Mouse (Mus musculus) stomach, embryonic 14.5 days (tissue): Measurements from ENCODE around the gene Tef. TPM values are rescaled to one million over a fixed set of nuclear protein-coding genes. Genes with fewer than 3 reads are reported as not detected.
A peak's percentile ranks its signal among the peaks of the same experiment; 100 is the strongest.

ENCODE experiments used
- ATAC-seq: fragments of 200-750 bp; cut with Nextera tagmentation; 2 replicates; pipeline ENCODE4 v1.8.0; 2017; ENCODE audit warnings: low read depth, moderate TSS enrichment; ENCODE audit not compliant: insufficient number of reproducible peaks, insufficient read depth, low FRiP score
- H3K27ac ChIP-seq: fragments of 300-500 bp; sonication (generic); 2 replicates; pipeline ENCODE4 v1.5.1; 2014; ENCODE audit warnings: mild to moderate bottlenecking, low read length, moderate library complexity, mixed read lengths
- H3K27me3 ChIP-seq: fragments of 300-500 bp; sonication (generic); 2 replicates; pipeline ENCODE4 v1.6.1; 2014; ENCODE audit warnings: low read length, control low read depth, mixed read lengths; ENCODE audit not compliant: control insufficient read depth, insufficient read depth
- H3K36me3 ChIP-seq: fragments of 300-500 bp; sonication (generic); 2 replicates; pipeline ENCODE4 v1.6.1; 2014; ENCODE audit warnings: mild to moderate bottlenecking, control low read depth, low read length, moderate library complexity, mixed read lengths; ENCODE audit not compliant: control insufficient read depth, insufficient read depth
- H3K4me1 ChIP-seq: fragments of 300-500 bp; sonication (generic); 2 replicates; pipeline ENCODE4 v1.6.1; 2014; ENCODE audit warnings: low read length, control low read depth, mixed read lengths; ENCODE audit not compliant: control insufficient read depth, insufficient read depth
- H3K4me2 ChIP-seq: fragments of 300-500 bp; sonication (generic); replicated peaks from 2 replicates; pipeline ENCODE4 v1.6.1; 2014; ENCODE audit warnings: low read depth, low read length, control low read depth
- H3K4me3 ChIP-seq: fragments of 300-500 bp; sonication (generic); 2 replicates; pipeline ENCODE4 v1.5.1; 2014; ENCODE audit warnings: low read depth, low read length, control low read depth
- H3K9ac ChIP-seq: fragments of 300-500 bp; sonication (generic); replicated peaks from 2 replicates; pipeline ENCODE4 v1.6.1; 2014; ENCODE audit warnings: low read depth, mild to moderate bottlenecking, control low read depth, low read length, moderate library complexity, mixed read lengths
- H3K9me3 ChIP-seq: fragments of 300-500 bp; sonication (generic); 2 replicates; pipeline ENCODE4 v1.6.1; 2016; ENCODE audit warnings: low read depth, low read length, control low read depth; ENCODE audit not compliant: control insufficient read depth
- whole genome bisulfite sequencing: fragments of 180-500 bp; shearing (Covaris S2); extraction: QIAGEN DNeasy Blood & Tissue Kit; methylation state at CpG from one replicate; pipeline ENCODE4 v1.1.7; 2014; 5-methylcytosine and 5-hydroxymethylcytosine counted together
- polyA plus RNA-seq: library from polyadenylated mRNA; unstranded; fragments of >200 nt; fragmentation: Nextera tagmentation; extraction: Ambion mirVana; gene quantifications from 2 replicates; pipeline ENCODE4 v1.2.1, GENCODE M21; 2014

The Tef gene
- polyA plus RNA-seq, 1 experiment from 2014 or later = 23.7 TPM

DNA sequence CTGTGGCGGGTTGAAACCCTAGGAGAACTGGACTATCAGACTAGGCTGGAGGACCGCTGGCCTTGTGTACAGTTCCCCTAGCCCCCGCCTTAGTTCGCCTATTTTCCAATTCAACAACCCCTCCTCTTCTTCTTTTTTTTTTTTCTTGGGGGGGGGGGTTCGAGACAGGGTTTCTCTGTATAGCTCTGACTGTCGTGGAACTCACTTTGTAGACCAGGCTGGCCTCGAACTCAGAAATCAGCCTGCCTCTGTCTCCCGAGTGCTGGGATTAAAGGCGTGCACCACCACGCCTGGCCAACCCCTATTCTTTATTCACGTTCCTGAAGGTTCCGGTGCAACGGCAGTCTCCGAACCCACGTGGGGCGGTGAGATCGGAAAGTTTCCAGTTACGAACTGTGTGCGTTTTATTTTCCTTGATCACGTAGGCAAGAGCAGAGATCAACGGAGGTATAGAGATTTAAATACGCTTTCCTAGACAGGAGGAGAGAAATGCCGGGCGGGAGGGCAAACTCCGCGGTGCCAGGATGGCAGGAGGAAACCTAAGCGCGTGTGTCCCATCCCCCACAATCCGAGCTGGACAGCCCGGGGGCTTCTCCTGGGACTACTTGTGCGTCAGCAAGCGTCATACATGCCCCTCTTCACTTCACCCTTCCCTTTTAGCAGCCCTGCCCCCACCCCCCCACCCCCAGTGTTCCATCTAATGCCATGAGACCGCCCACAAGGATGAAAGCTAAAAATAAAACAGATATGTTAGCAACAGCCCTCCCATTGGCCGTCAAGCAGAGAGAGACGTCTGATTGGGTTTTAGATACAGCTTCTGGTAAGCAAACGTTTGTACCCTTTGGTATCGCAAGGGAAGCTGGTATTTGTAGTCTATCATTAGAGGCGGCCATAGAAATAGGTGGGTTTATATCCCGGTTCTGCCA is 57.4 kb downstream of the Tef start:
- H3K36me3 ChIP-seq = peaks cover 5% of the 10 kb centered on the region; the same call in 1 of the 2 replicates
- peak overlapping the region; percentile 98 for H3K27ac ChIP-seq
- peak overlapping the region; percentile 89 for H3K9ac ChIP-seq
- H3K4me2 ChIP-seq = peak overlapping the region; percentile 96
- no peaks in the 10 kb centered on the region for H3K27me3 ChIP-seq
- H3K4me1 ChIP-seq = 0 out of 2 replicates have a peak, but pooled peaks cover 5% of the 10 kb centered on the region
- WGBS = 2% methylated on average over 39 of the region's 39 CpGs
- ATAC-seq = peak; percentile 81
- no peaks in the 10 kb centered on the region for H3K9me3 ChIP-seq
- H3K4me3 ChIP-seq = peak overlapping the region; percentile 76

DNA sequence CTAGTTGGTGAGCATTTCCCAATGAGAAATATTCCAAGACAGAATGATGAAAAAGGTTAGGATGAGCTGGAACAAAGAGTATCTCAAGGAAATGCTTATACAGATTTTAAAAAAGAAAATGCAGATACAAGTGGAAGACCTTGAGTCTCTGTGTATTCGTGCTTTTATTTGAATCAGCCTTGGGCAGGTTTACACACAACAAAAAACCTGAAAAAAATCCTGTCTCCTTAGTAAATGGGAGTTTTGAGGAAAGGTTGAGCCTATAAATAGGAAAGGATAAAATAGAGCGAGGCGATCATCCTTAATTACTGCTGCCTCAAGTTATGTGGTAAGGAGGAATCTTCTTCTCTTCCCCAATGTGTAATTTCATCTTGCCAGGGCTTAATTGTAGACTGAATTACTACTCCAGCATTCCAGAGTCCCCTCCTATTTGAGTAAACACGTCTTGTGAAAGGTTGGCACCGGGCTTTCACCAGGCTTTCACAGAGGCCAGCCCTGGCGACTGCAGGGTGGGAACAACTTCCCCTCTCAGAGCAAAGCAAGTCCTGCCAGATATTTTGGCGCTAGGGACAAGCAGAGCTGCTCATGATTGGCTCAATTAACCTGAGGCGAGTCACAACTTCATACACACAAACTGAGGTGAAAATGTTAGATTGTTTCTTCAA is 58.4 kb downstream of the Tef start:
- H3K9me3 ChIP-seq = no peaks in the 10 kb centered on the region
- H3K4me1 ChIP-seq = 0 out of 2 replicates have a peak, but pooled peaks cover 5% of the 10 kb centered on the region
- H3K27me3 ChIP-seq = no peaks in the 10 kb centered on the region
- ATAC-seq = no peak
- peak overlapping the region; percentile 82 for H3K27ac ChIP-seq
- H3K4me2 ChIP-seq = peak overlapping the region; percentile 96
- H3K9ac ChIP-seq = no peak overlapping the region
- H3K4me3 ChIP-seq = 0 out of 2 replicates have a peak overlapping the region, but pooled peaks have one; percentile 76
- H3K36me3 ChIP-seq = peaks cover 16% of the 10 kb centered on the region; the same call in 1 of the 2 replicates
- whole genome bisulfite sequencing = 34% methylated on average over 8 of the region's 8 CpGs

DNA sequence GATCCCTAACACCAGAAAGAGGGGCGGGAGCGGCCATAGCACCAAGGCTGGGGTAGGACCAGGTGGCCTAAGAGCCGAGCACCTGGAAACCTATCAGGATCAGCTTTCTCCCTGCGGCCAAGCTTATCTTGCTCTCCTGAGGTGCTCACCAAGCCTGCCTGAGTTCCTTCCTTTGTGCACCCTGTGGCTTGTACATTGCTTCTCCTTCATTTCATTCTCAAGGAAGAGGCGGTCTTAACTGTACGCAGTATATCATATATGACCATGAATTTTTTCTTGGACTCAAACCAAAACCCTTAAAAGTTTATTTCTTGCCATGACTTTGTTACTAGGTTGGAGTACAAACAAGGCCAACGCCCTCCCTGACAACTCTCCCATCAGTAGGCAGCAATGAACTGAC is 62.0 kb downstream of the Tef start:
- Histone ChIP-seq H3K4me2 (no peak overlapping the region), H3K36me3 (peaks cover 51% of the 10 kb centered on the region), H3K4me1 (0 out of 2 replicates have a peak, but pooled peaks cover 5% of the 10 kb centered on the region), H3K9me3 (no peaks in the 10 kb centered on the region), H3K9ac (no peak overlapping the region), H3K27me3 (no peaks in the 10 kb centered on the region), H3K4me3 (no peak overlapping the region), H3K27ac (no peak overlapping the region)
- WGBS = 86% methylated on average over 7 of the region's 7 CpGs
- no peak for ATAC-seq

DNA sequence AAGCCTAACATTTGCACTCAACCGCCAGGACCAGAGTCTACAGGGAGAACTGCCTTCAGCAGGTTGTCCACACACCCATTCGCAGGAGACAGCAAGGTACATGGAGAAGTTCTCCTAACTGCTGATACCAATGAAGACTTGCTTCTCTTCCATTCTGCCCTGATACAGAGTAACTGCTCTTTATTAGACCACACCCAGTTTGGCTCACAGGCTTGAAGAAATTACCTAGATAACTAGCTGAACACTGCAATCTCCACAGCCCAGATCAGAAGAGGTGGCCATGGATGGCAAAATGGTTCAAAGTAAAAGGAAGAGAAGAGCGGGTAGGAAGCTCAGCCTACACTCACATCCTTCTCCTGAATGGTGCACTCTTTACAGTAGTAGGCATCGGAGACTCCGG is 67.8 kb downstream of the Tef start:
- Histone ChIP-seq H3K27me3 (no peaks in the 10 kb centered on the region), H3K9me3 (no peaks in the 10 kb centered on the region), H3K36me3 (peaks cover 55% of the 10 kb centered on the region), H3K9ac (no peak overlapping the region), H3K4me3 (no peak overlapping the region), H3K4me1 (peaks cover 6% of the 10 kb centered on the region; the same call in 1 of the 2 replicates), H3K4me2 (no peak overlapping the region), H3K27ac (no peak overlapping the region)
- ATAC-seq = no peak
- 94% methylated on average over 5 of the region's 5 CpGs for WGBS

DNA sequence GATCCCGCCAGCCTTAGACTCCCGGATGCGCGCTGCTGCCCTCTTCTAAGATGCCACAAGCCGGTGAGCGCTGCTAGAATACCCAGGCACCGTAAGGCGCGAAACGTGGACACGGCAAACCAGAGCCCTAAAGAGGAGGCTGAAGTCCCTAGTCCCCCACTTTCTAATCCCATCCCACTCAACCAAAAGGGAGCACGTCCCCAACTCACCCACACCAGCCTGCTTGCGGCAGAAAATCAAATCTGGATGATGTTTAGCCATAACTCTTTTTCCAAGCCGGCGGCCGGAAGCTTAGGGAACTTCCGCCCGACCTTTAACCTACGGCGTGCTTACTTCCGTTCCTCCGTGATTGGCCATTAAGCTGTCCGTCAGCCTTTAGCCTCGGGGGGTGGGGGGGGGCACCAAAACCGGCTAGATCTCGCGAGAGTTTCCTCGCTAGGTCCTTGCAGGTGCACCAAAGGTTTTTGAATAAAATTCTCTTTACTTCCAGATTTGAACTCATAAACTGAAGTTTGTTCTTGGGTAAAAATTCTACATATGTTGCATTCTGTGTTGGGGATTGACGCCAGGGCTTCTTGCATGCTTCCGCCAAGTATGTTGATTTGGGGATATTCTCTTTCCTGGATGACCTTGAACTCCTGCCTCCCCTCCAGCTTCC is 69.5 kb downstream of the Tef start, which contains the start of gene Phf5a:
Gene Phf5a, minus strand, starts transcription at position 308 of the 658 bp plus-strand sequence.
- Histone ChIP-seq H3K4me2 (peak within 1 kb of the TSS; percentile 91), H3K27ac (peak within 1 kb of the TSS; percentile 96), H3K27me3 (no peaks in the 10 kb centered on the region), H3K9me3 (no peaks in the 10 kb centered on the region), H3K36me3 (peaks cover 39% of the 10 kb centered on the region), H3K4me3 (peak within 1 kb of the TSS; percentile 99), H3K9ac (peak within 1 kb of the TSS; percentile 89), H3K4me1 (peaks cover 6% of the 10 kb centered on the region; the same call in 1 of the 2 replicates)
- under 1% methylated on average over 30 of the region's 30 CpGs for WGBS
- ATAC-seq = peak; percentile 91

DNA sequence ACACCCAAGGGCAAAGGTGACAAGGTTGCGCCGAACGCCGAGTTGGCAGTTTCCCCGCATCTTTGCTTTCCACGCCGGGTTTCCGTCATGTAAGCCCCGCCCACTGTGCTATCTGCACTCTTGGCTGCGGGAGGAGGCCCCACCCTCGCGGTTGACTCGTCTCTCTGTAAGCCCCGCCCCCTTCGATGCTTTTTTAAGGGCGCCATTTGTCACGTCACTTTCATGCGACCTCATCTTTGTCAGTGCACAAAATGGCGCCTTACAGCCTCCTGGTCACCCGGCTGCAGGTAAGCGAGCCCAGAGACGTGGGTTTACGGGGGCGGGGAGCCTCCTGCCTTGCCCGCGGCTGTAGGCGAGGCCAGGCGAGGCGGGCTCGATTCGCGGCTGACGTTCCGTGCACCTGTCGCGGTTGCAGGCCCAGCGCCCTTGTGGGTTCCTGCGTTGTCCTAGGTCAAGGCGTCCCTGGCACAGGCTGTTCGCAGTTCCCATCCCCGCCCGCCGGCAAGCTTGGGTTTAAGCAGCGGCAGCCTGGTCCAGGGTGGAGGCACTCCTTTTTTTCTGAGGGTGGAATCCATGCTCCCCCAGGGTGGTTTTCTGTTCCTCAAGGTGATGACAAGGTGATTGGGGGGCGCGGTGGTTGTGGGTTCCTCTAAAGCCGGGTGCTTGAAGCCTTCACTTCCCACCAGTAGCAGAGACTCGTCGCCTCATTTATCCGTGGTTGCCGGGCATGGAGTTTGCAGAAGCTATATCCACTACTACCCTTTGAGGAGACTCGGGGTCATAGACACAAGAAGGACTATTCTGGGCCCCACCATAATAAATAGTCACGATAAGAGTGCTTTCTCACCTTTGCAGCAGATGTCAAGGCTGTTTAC is 70.3 kb downstream of the Tef start, which contains the start of gene Aco2:
Gene Aco2, plus strand, starts transcription at position 48 of the 875 bp plus-strand sequence.
- no peaks in the 10 kb centered on the region for H3K9me3 ChIP-seq
- H3K27me3 ChIP-seq = no peaks in the 10 kb centered on the region
- H3K4me2 ChIP-seq = peak within 1 kb of the TSS; percentile 91
- H3K9ac ChIP-seq = peak within 1 kb of the TSS; percentile 89
- H3K4me1 ChIP-seq = peaks cover 6% of the 10 kb centered on the region; the same call in 1 of the 2 replicates
- H3K36me3 ChIP-seq = peaks cover 31% of the 10 kb centered on the region
- ATAC-seq = peak; percentile 87
- under 1% methylated on average over 53 of the region's 53 CpGs for WGBS
- peak within 1 kb of the TSS; percentile 99 for H3K4me3 ChIP-seq
- peak within 1 kb of the TSS; percentile 96 for H3K27ac ChIP-seq
